Mouse (Mus musculus) forebrain, embryonic 13.5 days (tissue): ENCODE measurements around the gene Tigar. TPM values are rescaled to one million over a fixed set of nuclear protein-coding genes. Genes with fewer than 3 reads are reported as not detected.

Experiments used
- ATAC-seq: fragments of 200-750 bp; cut with Nextera tagmentation; 2 replicates; pipeline ENCODE4 v1.8.0; 2017
- H3K27ac ChIP-seq: fragments of 300-500 bp; sonication (generic); 2 replicates; pipeline ENCODE4 v1.5.1; 2015; ENCODE audit warnings: inconsistent platforms, mild to moderate bottlenecking, moderate library complexity
- H3K27me3 ChIP-seq: fragments of 300-500 bp; sonication (generic); 2 replicates; pipeline ENCODE4 v1.6.1; 2015; ENCODE audit warnings: mild to moderate bottlenecking, inconsistent platforms
- H3K36me3 ChIP-seq: fragments of 300-500 bp; sonication (generic); 2 replicates; pipeline ENCODE4 v1.6.1; 2015; ENCODE audit warnings: mild to moderate bottlenecking, inconsistent platforms; ENCODE audit not compliant: poor library complexity, severe bottlenecking
- H3K4me1 ChIP-seq: fragments of 300-500 bp; sonication (generic); 2 replicates; pipeline ENCODE4 v1.6.1; 2015; ENCODE audit warnings: inconsistent platforms
- H3K4me2 ChIP-seq: fragments of 300-500 bp; sonication (generic); 2 replicates; pipeline ENCODE4 v1.6.1; 2015; ENCODE audit warnings: inconsistent platforms, mild to moderate bottlenecking, moderate library complexity
- H3K4me3 ChIP-seq: fragments of 300-500 bp; sonication (generic); 2 replicates; pipeline ENCODE4 v1.5.1; 2015; ENCODE audit warnings: mild to moderate bottlenecking, inconsistent platforms
- H3K9ac ChIP-seq: fragments of 300-500 bp; sonication (generic); 2 replicates; pipeline ENCODE4 v1.6.1; 2015; ENCODE audit warnings: mild to moderate bottlenecking, inconsistent platforms
- H3K9me3 ChIP-seq: fragments of 300-500 bp; sonication (generic); replicated peaks from 2 replicates; pipeline ENCODE4 v1.6.1; 2016; ENCODE audit warnings: inconsistent platforms
- WGBS: fragments of 180-500 bp; shearing (Covaris S2); methylation state at CpG from one replicate; pipeline ENCODE4 v1.1.7; 2015; 5-methylcytosine and 5-hydroxymethylcytosine counted together
- polyA plus RNA-seq: library from polyadenylated mRNA; unstranded; fragments of >200 nt; fragmentation: Nextera tagmentation; extraction: Ambion mirVana; gene quantifications from 2 replicates; pipeline ENCODE4 v1.2.1, GENCODE M21; 2015

Tigar gene
- polyA plus RNA-seq, 1 experiment from 2014 or later = 6.6 TPM

- no peak overlapping the region for H3K27ac ChIP-seq
- no peaks in the 10 kb centered on the region for H3K4me1 ChIP-seq
- H3K9me3 ChIP-seq = no peaks in the 10 kb centered on the region
- no peak overlapping the region for H3K9ac ChIP-seq
- H3K4me2 ChIP-seq = no peak overlapping the region
- no peak for ATAC-seq
- WGBS = 86% methylated on average over 12 of the region's 12 CpGs
- no peak overlapping the region for H3K4me3 ChIP-seq
- 0 out of 2 replicates have a peak, but pooled peaks cover 2% of the 10 kb centered on the region for H3K27me3 ChIP-seq
- H3K36me3 ChIP-seq = no peaks in the 10 kb centered on the region
These were observed 52.3 kb downstream of the Tigar start for GRCm38 (mm10) chr6:127056990-127057588.

DNA sequence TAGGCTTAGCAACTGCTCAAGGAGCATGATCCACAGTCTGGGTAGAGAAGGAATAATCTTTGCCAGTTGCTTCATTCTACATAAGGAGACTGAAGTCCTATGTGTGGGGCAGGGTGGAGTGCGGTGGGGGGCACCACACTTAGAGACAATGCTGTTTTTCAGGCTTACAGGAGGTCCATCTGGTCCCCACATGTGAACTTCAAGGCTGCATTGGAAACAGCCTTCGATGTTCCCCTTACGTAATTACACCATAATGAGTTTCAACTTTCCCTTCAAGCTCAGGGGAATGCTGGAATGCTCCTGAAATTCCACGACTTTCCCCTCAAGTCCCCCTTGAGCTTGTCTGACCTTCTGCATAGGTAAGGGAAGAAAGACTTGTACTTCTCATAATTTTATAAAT, 58.5 kb downstream of the Tigar start:
- Histone ChIP-seq H3K4me2 (no peak overlapping the region), H3K4me3 (no peak overlapping the region)

GRCm38 (mm10) chr6:127044909-127045308, 64.4 kb downstream of the Tigar start:
- H3K9ac ChIP-seq = no peak overlapping the region
- no peaks in the 10 kb centered on the region for H3K36me3 ChIP-seq
- H3K27me3 ChIP-seq = no peaks in the 10 kb centered on the region
- no peak overlapping the region for H3K4me3 ChIP-seq
- no peaks in the 10 kb centered on the region for H3K9me3 ChIP-seq
- no peak overlapping the region for H3K27ac ChIP-seq
- WGBS = 64% methylated on average over 6 of the region's 6 CpGs
- no peak for ATAC-seq
- H3K4me2 ChIP-seq = no peak overlapping the region
- no peaks in the 10 kb centered on the region for H3K4me1 ChIP-seq

More for the DNA sequence above, 58.5 kb downstream of the Tigar start:
- Histone ChIP-seq H3K9ac (no peak overlapping the region), H3K27ac (no peak overlapping the region), H3K9me3 (no peaks in the 10 kb centered on the region), H3K4me1 (no peaks in the 10 kb centered on the region), H3K27me3 (no peaks in the 10 kb centered on the region), H3K36me3 (no peaks in the 10 kb centered on the region)
- ATAC-seq = no peak
- WGBS = 84% methylated on average over 4 of the region's 4 CpGs

Other genes with a start within 250 kb of the Tigar start
- gene Dyrk4, start 187.7 kb downstream of the Tigar start, polyA plus RNA-seq = 0.08 and 0.15 TPM in 2 replicates
- gene Rad51ap1, start 170.0 kb downstream of the Tigar start, polyA plus RNA-seq = 53.5 and 55.4 TPM in 2 replicates
- gene D6Wsu163e, start 169.6 kb downstream of the Tigar start, polyA plus RNA-seq = 27.5 and 27.9 TPM in 2 replicates
- not detected in 2 replicates for gene Fgf6, start 94.0 kb downstream of the Tigar start, polyA plus RNA-seq
- not detected in 2 replicates for gene Fgf23, start 36.7 kb downstream of the Tigar start, polyA plus RNA-seq
- 1,785 and 2,054 TPM in 2 replicates for gene Ccnd2, start 42.6 kb upstream of the Tigar start, polyA plus RNA-seq